Mouse (Mus musculus) inflammation-experienced regulatory T-cells, adult 6 months (primary cell): ENCODE measurements around the gene Gm3512. TPM values are rescaled to one million over a fixed set of nuclear protein-coding genes. Genes with fewer than 3 reads are reported as not detected.
"Not testable (repeated sequence)": the region's sequence is repeated elsewhere in the genome, so short reads cannot be mapped to it uniquely, and the experiment has no call there.

Source experiments
- ATAC-seq: one replicate; pipeline ENCODE4 v1.8.0; 2017
- polyA plus RNA-seq, 3 experiments: library from polyadenylated mRNA; unstranded; fragments of 100-300 nt; shearing (Covaris generic); gene quantifications; one replicate each; pipeline ENCODE4 v1.2.1; 2017

The Gm3512 gene
- polyA plus RNA-seq = 10 to 100 TPM in 2 of 3 experiments, 1 to 10 TPM in 1; 2.8 to 14.6 (median 11.4) TPM

- not testable (repeated sequence) for ATAC-seq
These were observed at the start of gene Gm3512 for GRCm38 (mm10) chr14:7174483-7174971. Gene Gm3512, minus strand, starts transcription at chr14:7174533.

- not testable (repeated sequence) for ATAC-seq
These were observed 25.7 kb upstream of the Gm3512 start for GRCm38 (mm10) chr14:7200070-7200469.

- ATAC-seq = not testable (repeated sequence)
These were observed 20.1 kb upstream of the Gm3512 start, which contains the start of gene Gm16434 for GRCm38 (mm10) chr14:7194440-7194839. Gene Gm16434, minus strand, starts transcription at chr14:7194540.

GRCm38 (mm10) chr14:7125312-7125711 is 49.0 kb downstream of the Gm3512 start, which contains the start of gene Gm6676:
Gene Gm6676, minus strand, starts transcription at chr14:7125412.
- not testable (repeated sequence) for ATAC-seq

GRCm38 (mm10) chr14:7105124-7105802 is 69.1 kb downstream of the Gm3512 start:
- not testable (repeated sequence) for ATAC-seq

Other genes starting within 250 kb of the Gm3512 start
- not detected for gene Gm6356, start 200.7 kb downstream of the Gm3512 start, polyA plus RNA-seq
- 1 to 10 TPM in 2 of 3 experiments, under 1 TPM in 1; 0.55 to 5.6 (median 1.4) TPM for gene Gm10406, start 147.1 kb downstream of the Gm3512 start, polyA plus RNA-seq
- not detected for gene Gm3685, start 129.6 kb downstream of the Gm3512 start, polyA plus RNA-seq
- 1 to 10 TPM; 1.2 to 9.6 (median 4.9) TPM for gene Gm3696, start 73.9 kb downstream of the Gm3512 start, polyA plus RNA-seq
- gene Gm6676, start 49.1 kb downstream of the Gm3512 start, polyA plus RNA-seq = not detected
- not detected for gene Gm16434, start 20.0 kb upstream of the Gm3512 start, polyA plus RNA-seq
- not detected for gene Gm3727, start 90.2 kb upstream of the Gm3512 start, polyA plus RNA-seq
- gene Gm3739, start 140.5 kb upstream of the Gm3512 start, polyA plus RNA-seq = 10 to 100 TPM in 2 of 3 experiments, 1 to 10 TPM in 1; 5.3 to 26.0 (median 17.4) TPM
- not detected for gene Gm5797, start 157.9 kb upstream of the Gm3512 start, polyA plus RNA-seq
- gene Gm8374, start 190.6 kb upstream of the Gm3512 start, polyA plus RNA-seq = not detected